Mouse (Mus musculus) thymus, postnatal 36 days (tissue): ENCODE results near the gene Zcrb1.
"Not testable (repeated sequence)": the region's sequence is repeated elsewhere in the genome, so short reads cannot be mapped to it uniquely, and the experiment has no call there.

Source experiments
- DNase-seq, 2 experiments: peaks; one replicate each; pipeline ENCODE4 v3.0.0; 2022; ENCODE audit warnings: mixed read lengths in 2 of 2

Zcrb1 gene

GRCm38 (mm10) chr15:93397826-93398698 lies at the start of gene Zcrb1, which contains the start of gene Pphln1:
Gene Zcrb1, minus strand, starts transcription at chr15:93398334.
Gene Pphln1, plus strand, starts transcription at chr15:93398350.
- DNase-seq = peak; percentile 86 to 90

DNA sequence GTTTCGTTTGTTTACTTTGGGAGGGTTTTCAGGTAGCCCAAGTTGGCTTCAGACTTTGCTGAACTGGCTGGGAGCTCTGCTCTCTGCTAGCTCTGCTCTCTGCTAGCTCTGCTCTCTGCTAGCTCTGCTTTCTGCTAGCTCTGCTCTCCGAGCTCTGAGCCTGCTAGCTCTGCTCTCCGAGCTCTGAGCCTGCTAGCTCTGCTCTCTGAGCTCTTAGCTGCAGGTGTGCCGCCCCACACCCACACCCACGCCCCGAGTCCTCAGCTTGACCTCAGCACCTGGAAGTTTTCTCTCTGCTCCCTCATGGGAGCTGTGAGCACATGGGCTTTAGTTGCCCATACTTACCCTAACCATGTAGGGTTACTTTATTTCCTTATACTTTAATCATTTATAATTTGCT lies 45.5 kb upstream of the Zcrb1 start:
- DNase-seq = peak; percentile 21 to 64

DNA sequence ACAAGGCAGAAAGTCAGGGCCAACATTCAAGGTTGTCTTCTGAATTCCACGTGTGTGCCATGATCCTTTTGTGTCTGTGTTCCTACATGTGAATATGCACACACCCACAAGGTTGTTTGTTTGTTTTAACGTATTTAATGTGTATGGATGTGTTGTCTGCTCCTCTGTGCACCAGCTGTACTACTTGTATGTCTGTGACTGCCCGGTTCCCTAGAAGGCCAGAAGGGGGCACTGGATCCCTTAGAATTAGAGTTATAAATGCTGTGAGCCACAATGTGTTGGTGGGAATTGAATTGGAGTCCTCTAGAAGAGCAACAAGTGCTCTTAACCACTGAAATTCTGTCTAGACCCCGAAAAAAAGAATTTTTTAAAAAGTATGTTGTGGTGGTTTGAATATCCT lies 44.1 kb upstream of the Zcrb1 start:
- DNase-seq = no peak

- peak; percentile 44 to 54 for DNase-seq
Measured at GRCm38 (mm10) chr15:93438663-93439062, 40.5 kb upstream of the Zcrb1 start.

DNA sequence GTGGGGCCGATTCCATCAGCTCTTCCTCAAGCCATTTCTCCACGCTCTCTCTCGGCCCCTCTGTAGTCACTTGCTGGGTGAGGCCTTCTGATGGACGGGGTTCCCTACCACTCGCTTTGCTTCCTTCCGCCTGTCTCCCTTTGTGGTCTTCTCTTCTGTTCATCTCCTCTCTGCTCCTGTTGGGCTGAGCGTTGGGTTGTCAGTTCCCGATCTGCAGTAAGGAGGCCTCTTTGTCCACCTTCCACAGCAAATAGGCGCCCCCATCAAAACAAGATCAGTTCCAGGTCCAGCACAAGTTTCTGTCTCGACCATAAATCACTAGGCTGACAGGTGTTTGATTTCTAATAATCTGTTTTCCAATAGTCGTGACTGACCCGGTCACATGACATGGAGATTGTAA lies 37.9 kb upstream of the Zcrb1 start:
- DNase-seq = no peak

DNA sequence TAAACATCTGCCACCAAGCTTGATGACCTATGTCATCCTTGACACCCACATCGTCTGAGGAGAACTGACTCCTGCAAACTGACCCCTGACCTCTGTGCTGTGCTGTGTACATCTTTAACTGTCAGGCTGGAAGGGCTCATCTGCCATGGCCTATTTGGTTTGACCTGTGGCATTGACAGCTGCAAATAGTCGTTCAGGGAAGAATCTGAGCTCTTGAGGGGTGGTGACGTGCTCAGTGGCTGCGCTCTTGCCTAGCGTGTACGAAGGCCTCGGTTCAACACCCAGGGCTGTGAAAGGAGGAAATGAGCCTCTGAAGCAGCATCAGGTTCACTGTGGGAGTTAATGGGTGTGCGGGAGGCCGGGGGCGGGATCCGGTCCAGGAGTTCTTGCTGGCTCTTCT lies 35.7 kb upstream of the Zcrb1 start:
- no peak for DNase-seq

- DNase-seq = no peak
Measured at GRCm38 (mm10) chr15:93422537-93422936, 24.4 kb upstream of the Zcrb1 start.

GRCm38 (mm10) chr15:93420596-93420995 lies 22.5 kb upstream of the Zcrb1 start:
- no peak for DNase-seq

DNA sequence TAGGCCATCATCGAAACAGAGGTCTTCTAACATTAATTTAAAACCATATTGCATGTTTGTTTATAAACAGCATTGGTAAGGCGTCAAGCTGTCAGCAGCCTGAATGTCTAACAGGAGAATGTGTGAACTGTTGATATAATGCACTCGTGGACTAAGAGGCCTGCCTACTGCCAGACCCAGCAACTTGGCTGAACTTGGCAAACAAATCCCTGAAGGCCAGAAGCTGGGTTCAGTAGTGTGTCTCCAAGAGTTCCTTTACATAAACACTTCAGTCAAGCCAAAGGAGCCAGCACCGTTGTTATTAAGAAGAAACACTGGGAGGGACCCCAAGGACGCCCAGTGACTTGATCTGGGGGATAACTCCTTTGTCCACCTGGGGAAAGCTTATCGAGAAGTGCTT lies 18.2 kb upstream of the Zcrb1 start:
- DNase-seq = no peak

DNA sequence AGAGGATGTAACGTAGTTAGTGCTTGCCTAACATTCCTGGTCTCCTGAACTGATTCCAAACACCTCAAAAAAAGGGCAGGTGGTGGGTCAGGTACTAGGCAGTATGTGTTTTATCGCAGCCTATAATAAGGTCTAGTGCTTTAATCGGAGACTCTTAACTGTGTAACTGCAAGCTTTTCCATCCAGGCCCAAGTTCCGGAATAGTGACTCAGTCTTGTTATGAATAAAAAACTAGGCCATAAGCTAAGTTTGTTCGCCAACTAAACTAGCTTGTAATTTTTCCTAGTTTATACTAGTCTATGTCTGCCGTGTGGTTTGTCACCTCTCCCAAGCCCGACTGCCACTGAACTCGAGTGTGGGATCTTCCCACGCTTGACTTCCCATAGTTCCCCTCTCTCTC lies 16.3 kb upstream of the Zcrb1 start:
- no peak for DNase-seq

GRCm38 (mm10) chr15:93412445-93412844 lies 14.3 kb upstream of the Zcrb1 start:
- DNase-seq = no peak

DNA sequence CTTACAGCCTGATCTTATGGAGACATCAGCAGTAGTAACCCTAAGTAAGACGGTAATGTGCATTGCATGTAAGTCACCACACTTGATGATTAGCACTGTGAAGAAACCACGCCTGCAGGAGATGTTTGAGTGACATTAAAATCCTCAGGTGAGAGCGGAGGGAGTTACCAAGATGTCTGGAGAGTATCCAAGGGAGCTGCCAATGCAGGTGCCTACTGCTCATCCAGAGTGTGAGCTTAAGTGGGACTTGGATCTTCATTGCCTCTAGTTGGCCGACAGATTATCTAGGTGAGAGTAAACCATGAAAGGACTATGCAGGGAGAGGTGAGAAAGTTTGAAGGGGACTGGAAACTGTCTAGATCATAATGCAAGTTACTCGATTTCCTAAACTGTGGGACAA lies 8.4 kb upstream of the Zcrb1 start:
- DNase-seq = no peak

DNA sequence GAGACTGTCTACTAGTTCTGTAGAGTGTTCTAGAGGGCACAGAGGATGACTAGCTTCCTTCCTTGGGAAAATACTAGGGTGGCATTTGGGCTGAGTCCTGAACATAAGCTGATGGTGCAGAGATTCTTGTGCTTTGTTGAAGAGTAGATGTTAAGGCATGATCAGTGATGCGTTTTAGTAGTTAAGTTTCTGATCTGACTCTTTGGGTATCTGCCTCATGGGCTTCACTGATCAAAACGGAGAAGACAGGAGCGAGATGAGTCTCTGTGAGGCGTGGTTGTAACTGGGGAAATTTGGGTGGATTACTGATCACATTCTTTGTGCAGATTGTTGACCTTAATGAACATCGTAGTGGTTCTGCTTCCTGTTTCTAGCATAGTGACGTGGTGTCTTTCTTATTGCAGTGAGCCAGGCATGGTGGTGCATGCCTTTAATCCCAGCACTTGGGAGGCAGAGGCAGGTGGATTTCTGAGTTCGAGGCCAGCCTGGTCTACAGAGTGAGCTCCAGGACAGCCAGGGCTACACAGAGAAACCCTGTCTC lies 7.4 kb upstream of the Zcrb1 start:
- DNase-seq = no peak

DNA sequence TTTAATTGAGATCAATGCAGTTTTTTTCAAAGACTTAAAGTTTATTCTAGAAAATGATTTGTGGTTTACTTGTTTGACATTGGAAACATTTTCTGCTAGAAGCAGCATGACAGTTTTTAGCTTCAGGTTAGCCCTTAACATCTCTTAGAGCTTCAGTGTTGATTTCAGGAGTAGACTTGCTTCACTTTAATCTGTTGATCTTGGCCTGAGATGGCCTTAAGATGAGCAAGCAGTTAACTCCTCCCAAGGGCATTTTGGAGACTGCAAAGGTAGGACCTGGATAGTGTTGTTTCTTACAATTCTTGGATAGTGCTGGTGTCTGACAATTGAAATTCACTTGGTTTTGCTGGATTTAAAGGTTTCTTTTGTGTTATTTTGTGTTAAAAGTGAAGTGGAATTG lies 6.7 kb upstream of the Zcrb1 start:
- no peak for DNase-seq

GRCm38 (mm10) chr15:93402730-93403129 lies 4.6 kb upstream of the Zcrb1 start:
- DNase-seq = no peak

DNA sequence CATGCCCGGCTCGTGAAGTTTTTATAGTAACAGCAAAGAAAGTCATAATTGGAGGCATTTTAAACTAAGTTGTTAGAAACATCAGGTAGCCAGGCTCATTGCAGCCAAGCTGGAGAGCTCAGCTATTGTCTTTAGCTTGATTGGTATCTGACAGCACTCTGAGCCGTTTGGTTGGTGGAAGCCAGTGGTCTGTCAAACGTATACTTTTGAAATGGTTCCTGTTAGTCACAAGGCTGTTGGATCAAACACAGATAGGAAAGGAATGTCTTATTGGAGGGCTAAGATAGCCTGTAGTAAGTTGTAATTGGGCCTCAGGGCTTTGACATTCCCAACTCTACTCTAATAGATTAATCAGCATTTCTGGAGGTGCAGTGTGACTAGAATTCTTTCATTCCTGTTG lies 3.3 kb upstream of the Zcrb1 start:
- DNase-seq = no peak

DNA sequence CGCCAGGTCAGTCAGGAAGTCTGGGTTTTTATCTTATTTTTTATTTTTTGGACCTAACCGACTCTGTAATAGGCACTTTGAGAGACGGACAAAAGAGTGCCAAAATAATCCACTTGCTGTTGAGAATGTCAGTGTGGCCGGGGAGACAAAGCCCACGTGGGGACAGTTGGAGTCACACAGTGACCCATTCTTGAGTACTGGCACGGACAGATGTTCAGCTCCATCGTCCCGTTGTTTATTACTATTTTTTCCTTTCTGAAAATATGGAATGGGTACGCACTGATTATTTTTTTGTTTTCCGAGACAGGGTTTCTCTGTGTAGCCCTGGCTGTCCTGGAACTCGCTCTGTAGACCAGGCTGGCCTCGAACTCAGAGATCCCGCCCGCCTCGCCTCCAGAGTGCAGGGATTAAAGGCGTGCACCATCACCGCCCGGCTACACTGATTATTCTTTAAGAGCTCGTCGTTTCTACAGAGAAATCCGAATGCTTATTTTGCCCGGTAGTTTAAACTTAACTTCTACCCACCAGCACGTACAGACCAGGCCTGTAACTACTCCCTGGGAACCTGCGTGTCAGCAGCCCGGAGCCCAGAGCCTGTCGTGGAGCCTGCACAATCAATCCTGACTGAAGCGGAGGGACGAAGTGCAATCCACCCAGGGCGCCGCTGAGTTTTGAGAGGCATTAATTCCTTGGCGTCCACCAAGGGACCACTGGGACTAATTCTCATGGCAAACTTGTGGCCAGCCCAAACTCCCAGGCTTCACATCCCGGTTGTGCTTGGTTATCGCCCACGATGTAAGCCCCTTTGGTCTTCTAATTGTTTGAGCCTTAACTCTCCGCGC lies 786 bp upstream of the Zcrb1 start:
- DNase-seq = peak; percentile 4 to 18

GRCm38 (mm10) chr15:93397269-93397668 lies 865 bp downstream of the Zcrb1 start:
- no peak for DNase-seq

- DNase-seq = no peak
Measured at GRCm38 (mm10) chr15:93381337-93381736, 16.8 kb downstream of the Zcrb1 start.

DNA sequence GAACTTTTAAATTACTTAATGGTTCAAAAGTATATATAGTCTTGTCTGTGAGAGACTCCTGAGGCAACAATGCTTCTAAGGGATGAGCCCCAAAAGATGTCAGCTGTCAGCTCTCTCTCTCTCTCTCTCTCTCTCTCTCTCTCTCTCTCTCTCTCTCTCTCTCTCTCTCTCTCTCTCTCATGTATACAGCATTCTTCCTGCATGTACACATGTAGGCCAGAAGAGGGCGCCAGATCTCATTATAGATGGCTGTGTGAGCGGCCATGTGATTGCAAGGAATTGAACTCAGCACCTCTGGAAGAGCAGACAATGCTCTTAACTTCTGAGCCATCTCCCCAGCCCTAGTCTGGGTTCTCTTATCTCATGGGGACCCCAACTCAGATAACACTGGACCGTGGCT lies 19.0 kb downstream of the Zcrb1 start:
- DNase-seq = peak in 1 of 2 experiments; percentile 6

DNA sequence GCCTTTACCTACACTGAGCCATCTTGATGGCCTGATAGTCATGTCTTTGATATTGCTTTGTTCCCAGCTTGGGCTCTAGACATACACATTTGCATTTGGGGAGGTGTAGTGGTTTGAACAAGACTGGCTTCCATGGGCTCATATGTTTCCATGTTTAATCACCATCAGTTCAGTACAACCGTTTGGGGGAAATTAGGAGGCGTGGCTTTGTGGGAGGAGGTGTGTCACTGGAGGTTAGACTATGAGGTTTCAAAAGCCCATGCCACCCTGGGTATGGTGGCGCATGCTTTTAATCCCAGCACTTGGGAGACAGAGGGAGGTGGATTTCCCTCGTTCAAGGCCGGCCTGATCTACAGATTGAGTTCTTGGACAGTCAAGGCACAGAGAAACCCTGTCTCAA lies 22.4 kb downstream of the Zcrb1 start:
- no peak for DNase-seq

DNA sequence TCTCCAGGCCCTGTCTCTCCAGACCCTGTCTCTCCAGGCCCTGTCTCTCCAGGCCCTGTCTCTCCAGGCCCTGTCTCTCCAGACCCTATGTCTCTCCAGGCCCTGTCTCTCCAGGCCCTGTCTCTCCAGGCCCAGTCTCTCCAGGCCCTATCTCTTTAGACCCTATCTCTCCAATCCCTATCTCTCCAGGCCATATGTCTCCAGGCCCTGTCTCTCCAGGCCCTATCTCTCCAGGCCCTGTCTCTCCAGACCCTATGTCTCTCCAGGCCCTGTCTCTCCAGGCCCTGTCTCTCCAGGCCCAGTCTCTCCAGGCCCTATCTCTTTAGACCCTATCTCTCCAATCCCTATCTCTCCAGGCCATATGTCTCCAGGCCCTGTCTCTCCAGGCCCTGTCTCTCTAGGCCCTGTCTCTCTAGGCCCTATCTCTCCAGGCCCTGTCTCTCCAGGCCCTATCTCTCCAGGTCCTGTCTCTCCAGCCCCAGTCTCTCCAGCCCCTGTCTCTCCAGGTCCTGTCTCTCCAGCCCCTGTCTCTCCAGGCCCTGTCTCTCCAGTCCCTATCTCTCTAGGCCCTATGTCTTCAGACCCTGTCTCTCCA lies 25.5 kb downstream of the Zcrb1 start:
- not testable (repeated sequence) for DNase-seq

- no peak for DNase-seq
Measured at GRCm38 (mm10) chr15:93371838-93372237, 26.3 kb downstream of the Zcrb1 start.
